Mouse (Mus musculus) thymus, adult 2 months (tissue): ENCODE results near the gene Tas2r130.

Experiments
- CTCF ChIP-seq: fragments of 200-500 bp; IDR thresholded peaks from 2 replicates; pipeline ENCODE4 v1.5.1; 2012; ENCODE audit warnings: mild to moderate bottlenecking, control low read depth, low read length, moderate library complexity, borderline replicate concordance; ENCODE audit not compliant: control insufficient read depth, poor library complexity, insufficient read depth; ENCODE audit errors: extremely low read depth
- POLR2A ChIP-seq: fragments of 200-500 bp; IDR thresholded peaks from 2 replicates; pipeline ENCODE4 v1.6.1; 2012; ENCODE audit warnings: mild to moderate bottlenecking, low read length, control low read depth, moderate library complexity; ENCODE audit not compliant: control insufficient read depth, poor library complexity, insufficient read depth; ENCODE audit errors: extremely low read depth

GRCm38 (mm10) chr6:131678786-131679185 lies 48.1 kb upstream of the Tas2r130 start, which contains the start of gene Tas2r106:
- TF ChIP-seq POLR2A (no peak), CTCF (no peak)
